Mouse (Mus musculus): ENCODE measurements at regions not wholly inside any gene's neighbourhood (a gene's known extent, or its start where the extent isn't known, plus 50 kb on each side); places are given as distances from the start of the nearest gene placed in this dataset.

DNA sequence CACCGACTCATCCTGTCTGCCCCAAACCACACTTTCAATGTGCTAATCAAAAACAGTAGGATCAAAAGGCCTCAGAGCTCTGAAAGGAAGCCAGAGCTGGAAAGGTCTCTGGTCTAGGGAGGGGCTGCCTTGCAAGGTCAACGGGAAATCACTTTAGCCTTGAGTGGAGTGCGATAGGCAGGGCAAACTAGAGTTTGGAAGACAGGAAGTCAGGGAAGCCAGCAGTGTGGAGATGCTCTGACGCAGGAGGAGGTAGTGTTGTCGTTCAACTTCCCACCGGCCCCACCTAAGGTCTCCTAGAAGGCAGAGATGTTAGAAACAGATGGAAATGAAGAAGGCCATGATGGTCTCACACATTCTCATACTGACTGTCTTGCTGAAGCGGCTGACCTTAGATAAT is 52.0 kb upstream of the Trp53i11 start:
- no peak overlapping the region; the same call in 1 of the 2 replicates for H3K27ac ChIP-seq (replicated peaks; ENCODE audit: low read depth, low read length)
- DNase-seq (ENCODE audit: low spot score) (peak; percentile 41), ATAC-seq (ENCODE audit: low read depth) (no peak)
- peaks cover 3% of the 10 kb centered on the region; the same call in 1 of the 2 replicates for H3K4me1 ChIP-seq (ENCODE audit: control insufficient read depth, insufficient read depth, low read length)
- WGBS, result 53% methylated on average over 7 of the region's 7 CpGs
- H3K9me3 ChIP-seq (ENCODE audit: control insufficient read depth, low read length), result no peaks in the 10 kb centered on the region
- H3K27me3 ChIP-seq (replicated peaks; ENCODE audit: control insufficient read depth, insufficient read depth, low read length), result no peaks in the 10 kb centered on the region
- no peak overlapping the region for H3K4me3 ChIP-seq (ENCODE audit: low read depth, low read length)
- no peaks in the 10 kb centered on the region for H3K36me3 ChIP-seq (ENCODE audit: control insufficient read depth, insufficient read depth, low read length)
- H3K4me2 ChIP-seq (ENCODE audit: low read depth, low read length), result no peak overlapping the region
- H3K9ac ChIP-seq (ENCODE audit: low read depth, low read length), result no peak overlapping the region

DNA sequence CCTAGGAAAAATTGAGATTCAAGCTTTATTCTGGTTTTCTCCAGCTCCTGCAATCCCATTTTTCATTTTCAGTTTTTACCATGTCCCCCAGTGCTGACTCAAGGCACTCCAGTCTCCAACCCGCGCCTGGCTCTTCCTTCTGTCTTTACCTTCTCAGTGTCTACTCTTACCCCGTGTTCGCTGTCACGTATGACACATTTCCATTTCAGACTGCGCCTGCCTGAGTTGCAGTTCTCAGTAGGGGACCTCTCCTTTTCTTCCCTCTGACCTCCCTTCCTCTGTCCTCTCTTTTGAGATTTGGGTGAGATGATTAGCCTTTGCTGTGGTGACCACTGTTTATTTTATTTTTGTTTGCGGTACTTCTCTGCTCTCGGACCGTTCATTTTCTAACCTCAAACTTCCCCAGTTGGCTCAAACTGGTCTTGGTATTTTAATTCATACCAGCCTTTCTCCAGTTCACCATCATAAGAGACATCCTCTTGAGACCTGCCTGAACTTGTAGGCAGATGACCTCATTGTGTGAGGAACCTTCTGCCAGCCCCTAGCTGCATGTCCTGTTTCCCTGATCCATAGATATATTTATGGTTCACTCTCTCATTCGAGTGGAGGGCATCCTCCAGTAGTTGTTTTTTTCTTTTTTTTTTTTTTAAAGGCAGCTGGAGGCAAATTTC is 53.9 kb upstream of the Trp53i11 start:
- Histone ChIP-seq H3K4me2 (ENCODE audit: low read depth, low read length) (no peak overlapping the region), H3K27ac (replicated peaks; ENCODE audit: low read depth, low read length) (no peak overlapping the region), H3K27me3 (replicated peaks; ENCODE audit: control insufficient read depth, insufficient read depth, low read length) (no peaks in the 10 kb centered on the region), H3K36me3 (ENCODE audit: control insufficient read depth, insufficient read depth, low read length) (no peaks in the 10 kb centered on the region), H3K9me3 (ENCODE audit: control insufficient read depth, low read length) (no peaks in the 10 kb centered on the region), H3K9ac (ENCODE audit: low read depth, low read length) (no peak overlapping the region), H3K4me1 (ENCODE audit: control insufficient read depth, insufficient read depth, low read length) (peaks cover 3% of the 10 kb centered on the region; the same call in 1 of the 2 replicates), H3K4me3 (ENCODE audit: low read depth, low read length) (no peak overlapping the region)
- ATAC-seq (ENCODE audit: low read depth) (no peak), DNase-seq (ENCODE audit: low spot score) (peak; percentile 47)
- WGBS, result 61% methylated on average over 10 of the region's 10 CpGs

DNA sequence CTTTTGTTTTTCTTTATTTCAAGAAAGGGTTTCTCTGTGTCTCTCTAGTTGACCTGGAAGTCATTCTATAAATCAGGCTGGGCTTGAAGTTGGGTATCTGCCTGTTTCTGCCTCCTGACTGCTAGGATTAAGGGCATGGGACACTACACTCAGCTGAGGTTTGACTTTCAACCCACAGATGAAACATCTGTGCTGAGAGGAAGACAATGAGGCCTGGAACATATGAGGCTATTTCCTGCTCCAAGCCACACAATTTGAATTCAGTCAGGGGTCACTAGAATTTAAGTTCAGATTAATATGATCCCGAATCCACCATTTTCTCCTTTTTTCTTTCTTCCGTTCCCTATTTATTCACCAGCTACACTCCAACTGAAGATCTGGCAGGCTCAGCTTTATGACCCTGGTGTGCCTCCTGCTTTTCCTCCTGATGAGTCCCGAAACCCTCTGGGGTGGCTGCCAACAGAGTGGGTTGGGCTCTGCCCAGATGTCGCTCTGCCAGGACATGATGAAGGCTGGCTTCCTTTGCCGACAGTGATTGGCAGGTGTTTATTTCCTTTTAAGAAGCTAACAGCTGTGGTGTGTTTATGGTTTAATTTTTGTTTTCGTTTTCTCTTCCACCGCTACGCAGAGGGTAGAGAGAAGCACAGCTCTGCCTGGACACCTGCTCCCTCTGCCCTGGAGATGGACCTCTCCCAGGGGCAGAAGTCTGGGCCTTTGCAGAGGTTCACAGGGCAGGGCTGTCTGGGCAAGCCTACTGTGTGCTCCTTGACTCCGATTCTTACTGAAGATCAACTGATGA is 55.3 kb upstream of the Trp53i11 start:
- H3K4me2 ChIP-seq (ENCODE audit: low read depth, low read length), result no peak overlapping the region
- H3K27me3 ChIP-seq (replicated peaks; ENCODE audit: control insufficient read depth, insufficient read depth, low read length), result no peaks in the 10 kb centered on the region
- H3K9ac ChIP-seq (ENCODE audit: low read depth, low read length), result no peak overlapping the region
- 34% methylated on average over 9 of the region's 9 CpGs for WGBS
- no peaks in the 10 kb centered on the region for H3K36me3 ChIP-seq (ENCODE audit: control insufficient read depth, insufficient read depth, low read length)
- H3K27ac ChIP-seq (replicated peaks; ENCODE audit: low read depth, low read length), result peak overlapping the region; percentile 10; the same call in 1 of the 2 replicates
- ATAC-seq (ENCODE audit: low read depth) (peak; percentile 60), DNase-seq (ENCODE audit: low spot score) (peak; percentile 91)
- H3K9me3 ChIP-seq (ENCODE audit: control insufficient read depth, low read length), result no peaks in the 10 kb centered on the region
- H3K4me1 ChIP-seq (ENCODE audit: control insufficient read depth, insufficient read depth, low read length), result peaks cover 3% of the 10 kb centered on the region; the same call in 1 of the 2 replicates
- no peak overlapping the region for H3K4me3 ChIP-seq (ENCODE audit: low read depth, low read length)

DNA sequence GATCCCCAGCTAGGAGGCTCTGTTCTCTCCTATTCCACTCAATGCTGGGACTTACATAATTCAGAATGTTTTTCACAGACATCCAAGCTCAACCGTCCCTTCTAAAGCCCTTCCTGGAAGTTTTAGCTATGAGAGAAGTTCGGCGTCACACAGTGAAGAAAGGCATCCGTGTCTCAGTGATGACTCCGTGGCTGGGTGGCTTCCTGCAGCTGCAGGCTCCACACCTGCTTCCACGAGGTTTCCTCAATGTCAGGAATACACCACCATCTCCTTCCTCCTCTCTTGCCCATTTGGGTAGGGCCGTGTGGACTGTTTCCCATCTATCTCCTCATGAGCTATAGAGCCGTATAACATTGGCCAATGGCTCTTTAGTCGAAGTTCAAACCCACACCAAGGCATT is 56.1 kb upstream of the Trp53i11 start:
- H3K27me3 ChIP-seq (replicated peaks; ENCODE audit: control insufficient read depth, insufficient read depth, low read length), result no peaks in the 10 kb centered on the region
- H3K36me3 ChIP-seq (ENCODE audit: control insufficient read depth, insufficient read depth, low read length), result no peaks in the 10 kb centered on the region
- no peak for DNase-seq (ENCODE audit: low spot score)
- no peaks in the 10 kb centered on the region for H3K9me3 ChIP-seq (ENCODE audit: control insufficient read depth, low read length)
- ATAC-seq (ENCODE audit: low read depth), result no peak
- WGBS, result 83% methylated on average over 9 of the region's 9 CpGs
- no peak overlapping the region for H3K4me3 ChIP-seq (ENCODE audit: low read depth, low read length)
- no peak overlapping the region for H3K27ac ChIP-seq (replicated peaks; ENCODE audit: low read depth, low read length)
- peaks cover 3% of the 10 kb centered on the region; the same call in 1 of the 2 replicates for H3K4me1 ChIP-seq (ENCODE audit: control insufficient read depth, insufficient read depth, low read length)
- H3K9ac ChIP-seq (ENCODE audit: low read depth, low read length), result no peak overlapping the region
- no peak overlapping the region for H3K4me2 ChIP-seq (ENCODE audit: low read depth, low read length)

DNA sequence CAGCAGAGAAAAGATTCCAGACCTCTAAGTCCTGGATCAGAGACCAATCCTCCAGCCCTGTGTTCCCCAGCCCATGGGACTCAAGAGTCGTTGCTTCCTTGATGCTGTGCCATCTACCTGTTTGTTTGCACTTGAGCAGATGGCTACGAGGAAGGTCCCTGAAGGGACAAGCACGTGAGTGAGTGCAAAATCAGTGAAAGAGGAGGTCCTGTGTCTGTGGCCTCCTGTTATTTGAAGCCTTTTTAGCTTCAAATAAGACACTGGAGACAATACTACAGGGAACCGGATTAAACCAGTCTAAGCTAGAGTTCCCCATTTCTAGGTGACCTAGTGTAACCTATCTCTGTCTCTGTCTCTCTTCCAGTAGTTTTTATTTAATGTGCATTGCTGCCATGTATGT is 58.2 kb upstream of the Trp53i11 start:
- H3K4me1 ChIP-seq (ENCODE audit: control insufficient read depth, insufficient read depth, low read length), result peaks cover 3% of the 10 kb centered on the region; the same call in 1 of the 2 replicates
- WGBS, result 50% methylated on average over 4 of the region's 4 CpGs
- ATAC-seq (ENCODE audit: low read depth) (no peak), DNase-seq (ENCODE audit: low spot score) (peak; percentile 49)
- H3K36me3 ChIP-seq (ENCODE audit: control insufficient read depth, insufficient read depth, low read length), result no peaks in the 10 kb centered on the region
- H3K27me3 ChIP-seq (replicated peaks; ENCODE audit: control insufficient read depth, insufficient read depth, low read length), result no peaks in the 10 kb centered on the region
- H3K4me2 ChIP-seq (ENCODE audit: low read depth, low read length), result no peak overlapping the region
- no peak overlapping the region for H3K4me3 ChIP-seq (ENCODE audit: low read depth, low read length)
- no peak overlapping the region for H3K9ac ChIP-seq (ENCODE audit: low read depth, low read length)
- H3K27ac ChIP-seq (replicated peaks; ENCODE audit: low read depth, low read length), result no peak overlapping the region
- no peaks in the 10 kb centered on the region for H3K9me3 ChIP-seq (ENCODE audit: control insufficient read depth, low read length)

DNA sequence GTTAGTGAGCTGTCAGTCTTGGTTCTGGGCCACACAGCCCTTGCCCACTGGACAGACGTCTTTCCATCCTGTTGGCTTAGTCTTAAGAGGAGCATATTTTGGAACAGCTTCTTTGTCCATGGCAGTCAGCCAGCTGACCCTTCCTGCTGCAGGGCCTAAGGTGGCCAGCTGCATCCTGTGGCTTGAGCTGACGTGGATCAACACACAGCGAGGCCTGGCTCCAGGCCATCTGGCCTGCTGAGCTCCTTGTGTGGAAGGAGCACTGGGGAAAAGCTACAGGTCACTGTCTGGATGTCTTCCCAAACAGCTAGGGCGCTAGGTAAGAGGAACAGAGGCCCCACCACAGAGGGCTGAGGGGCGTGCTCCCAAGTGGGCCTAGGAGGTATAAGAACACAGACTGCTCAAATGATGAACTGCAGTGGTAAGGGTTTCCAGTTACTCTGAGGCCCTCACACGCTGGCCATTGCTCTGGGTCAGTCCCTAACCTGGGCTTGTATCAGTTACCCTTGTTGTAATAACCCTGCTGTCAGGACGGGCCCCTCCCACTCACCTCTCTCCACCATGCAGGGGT is 60.7 kb upstream of the Trp53i11 start:
- no peaks in the 10 kb centered on the region; the same call in 1 of the 2 replicates for H3K4me1 ChIP-seq (ENCODE audit: control insufficient read depth, insufficient read depth, low read length)
- H3K4me3 ChIP-seq (ENCODE audit: low read depth, low read length), result no peak overlapping the region
- DNase-seq (ENCODE audit: low spot score), result peak; percentile 87
- no peaks in the 10 kb centered on the region for H3K9me3 ChIP-seq (ENCODE audit: control insufficient read depth, low read length)
- peak; percentile 48 for ATAC-seq (ENCODE audit: low read depth)
- no peak overlapping the region for H3K4me2 ChIP-seq (ENCODE audit: low read depth, low read length)
- no peaks in the 10 kb centered on the region for H3K36me3 ChIP-seq (ENCODE audit: control insufficient read depth, insufficient read depth, low read length)
- H3K27me3 ChIP-seq (replicated peaks; ENCODE audit: control insufficient read depth, insufficient read depth, low read length), result no peaks in the 10 kb centered on the region
- 59% methylated on average over 7 of the region's 7 CpGs for WGBS
- H3K9ac ChIP-seq (ENCODE audit: low read depth, low read length), result no peak overlapping the region
- H3K27ac ChIP-seq (replicated peaks; ENCODE audit: low read depth, low read length), result no peak overlapping the region

DNA sequence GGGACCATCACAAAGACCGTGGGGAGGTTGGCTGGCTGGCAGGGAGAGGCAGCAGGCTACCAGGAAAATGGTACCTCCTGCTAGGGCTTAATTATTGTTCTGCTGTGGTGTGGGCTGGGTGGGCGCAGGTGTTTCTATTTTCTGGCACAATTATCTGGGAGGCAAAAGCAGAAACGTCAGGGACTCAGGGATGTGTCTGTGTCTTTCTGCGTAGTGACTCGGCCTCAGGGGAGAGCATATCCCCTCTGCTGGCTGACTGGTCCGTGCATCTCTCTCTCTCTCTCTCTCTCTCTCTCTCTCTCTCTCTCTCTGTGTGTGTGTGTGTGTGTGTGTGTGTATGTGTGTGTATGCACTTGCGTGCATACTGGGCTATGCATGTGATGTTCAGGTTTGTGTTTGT is 61.2 kb upstream of the Trp53i11 start:
- H3K9me3 ChIP-seq (ENCODE audit: control insufficient read depth, low read length), result no peaks in the 10 kb centered on the region
- H3K9ac ChIP-seq (ENCODE audit: low read depth, low read length), result no peak overlapping the region
- H3K27ac ChIP-seq (replicated peaks; ENCODE audit: low read depth, low read length), result no peak overlapping the region
- H3K4me2 ChIP-seq (ENCODE audit: low read depth, low read length), result no peak overlapping the region
- H3K4me3 ChIP-seq (ENCODE audit: low read depth, low read length), result no peak overlapping the region
- no peaks in the 10 kb centered on the region for H3K36me3 ChIP-seq (ENCODE audit: control insufficient read depth, insufficient read depth, low read length)
- DNase-seq (ENCODE audit: low spot score) (peak; percentile 39), ATAC-seq (ENCODE audit: low read depth) (peak; percentile 55; the same call in 1 of the 2 replicates)
- 57% methylated on average over 7 of the region's 7 CpGs for WGBS
- H3K4me1 ChIP-seq (ENCODE audit: control insufficient read depth, insufficient read depth, low read length), result 0 out of 2 replicates have a peak, but pooled peaks cover 2% of the 10 kb centered on the region
- H3K27me3 ChIP-seq (replicated peaks; ENCODE audit: control insufficient read depth, insufficient read depth, low read length), result no peaks in the 10 kb centered on the region

DNA sequence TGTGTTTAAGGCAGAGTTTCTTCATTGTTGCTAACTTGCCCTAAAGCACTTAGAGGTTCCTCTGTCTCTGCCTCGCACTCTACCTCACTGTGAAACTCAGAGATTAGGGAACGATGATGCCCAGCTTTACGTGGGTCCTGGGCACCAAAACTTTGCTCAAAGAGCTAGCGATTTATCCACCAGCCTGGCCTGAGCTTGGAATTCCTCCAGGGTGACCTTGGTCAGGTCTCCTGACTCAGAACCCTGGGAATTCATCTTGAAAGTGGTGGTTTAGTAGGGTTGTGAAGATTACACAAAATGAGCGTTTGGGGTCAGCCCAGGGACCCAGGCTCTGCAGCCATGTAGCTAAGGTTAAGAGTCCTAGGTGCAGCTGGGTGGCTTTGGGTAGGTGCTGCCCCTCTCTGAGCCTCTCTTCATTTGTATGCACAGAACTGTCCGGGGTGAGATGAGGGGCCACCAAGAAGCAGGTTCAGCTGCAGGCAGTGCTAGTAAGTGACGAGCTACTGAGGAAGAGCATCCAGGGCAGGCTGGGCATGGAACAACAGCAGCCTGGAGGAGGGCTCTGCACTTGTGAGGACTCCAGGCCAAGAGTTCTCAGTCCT is 62.4 kb upstream of the Trp53i11 start:
- H3K4me2 ChIP-seq (ENCODE audit: low read depth, low read length), result no peak overlapping the region
- no peaks in the 10 kb centered on the region for H3K36me3 ChIP-seq (ENCODE audit: control insufficient read depth, insufficient read depth, low read length)
- no peak overlapping the region for H3K9ac ChIP-seq (ENCODE audit: low read depth, low read length)
- ATAC-seq (ENCODE audit: low read depth) (no peak), DNase-seq (ENCODE audit: low spot score) (no peak)
- H3K4me1 ChIP-seq (ENCODE audit: control insufficient read depth, insufficient read depth, low read length), result 0 out of 2 replicates have a peak, but pooled peaks cover 2% of the 10 kb centered on the region
- H3K27ac ChIP-seq (replicated peaks; ENCODE audit: low read depth, low read length), result no peak overlapping the region
- no peaks in the 10 kb centered on the region for H3K27me3 ChIP-seq (replicated peaks; ENCODE audit: control insufficient read depth, insufficient read depth, low read length)
- no peak overlapping the region for H3K4me3 ChIP-seq (ENCODE audit: low read depth, low read length)
- no peaks in the 10 kb centered on the region for H3K9me3 ChIP-seq (ENCODE audit: control insufficient read depth, low read length)
- WGBS, result 78% methylated on average over 7 of the region's 7 CpGs
